Mouse (Mus musculus) lung, postnatal 25 days (tissue): ENCODE measurements around the gene Washc4.
A peak's percentile ranks its signal among the peaks of the same experiment; 100 is the strongest.

ENCODE experiments used
- DNase-seq: peaks from one replicate; pipeline ENCODE4 v3.0.0; 2022; ENCODE audit warnings: low spot score

Gene Washc4

GRCm38 (mm10) chr10:83637295-83637694, 93.7 kb downstream of the Washc4 start:
- DNase-seq, result peak; percentile 88

- DNase-seq, result no peak
These were observed 96.4 kb downstream of the Washc4 start for GRCm38 (mm10) chr10:83639881-83640386.

GRCm38 (mm10) chr10:83641641-83642040, 98.1 kb downstream of the Washc4 start:
- DNase-seq, result no peak

GRCm38 (mm10) chr10:83644167-83644566, 100.6 kb downstream of the Washc4 start:
- DNase-seq, result no peak

- DNase-seq, result peak; percentile 52
These were observed 101.5 kb downstream of the Washc4 start for GRCm38 (mm10) chr10:83644865-83645715.

- DNase-seq, result no peak
These were observed 102.1 kb downstream of the Washc4 start for GRCm38 (mm10) chr10:83645716-83645990.
